In the genomic region with DNA sequence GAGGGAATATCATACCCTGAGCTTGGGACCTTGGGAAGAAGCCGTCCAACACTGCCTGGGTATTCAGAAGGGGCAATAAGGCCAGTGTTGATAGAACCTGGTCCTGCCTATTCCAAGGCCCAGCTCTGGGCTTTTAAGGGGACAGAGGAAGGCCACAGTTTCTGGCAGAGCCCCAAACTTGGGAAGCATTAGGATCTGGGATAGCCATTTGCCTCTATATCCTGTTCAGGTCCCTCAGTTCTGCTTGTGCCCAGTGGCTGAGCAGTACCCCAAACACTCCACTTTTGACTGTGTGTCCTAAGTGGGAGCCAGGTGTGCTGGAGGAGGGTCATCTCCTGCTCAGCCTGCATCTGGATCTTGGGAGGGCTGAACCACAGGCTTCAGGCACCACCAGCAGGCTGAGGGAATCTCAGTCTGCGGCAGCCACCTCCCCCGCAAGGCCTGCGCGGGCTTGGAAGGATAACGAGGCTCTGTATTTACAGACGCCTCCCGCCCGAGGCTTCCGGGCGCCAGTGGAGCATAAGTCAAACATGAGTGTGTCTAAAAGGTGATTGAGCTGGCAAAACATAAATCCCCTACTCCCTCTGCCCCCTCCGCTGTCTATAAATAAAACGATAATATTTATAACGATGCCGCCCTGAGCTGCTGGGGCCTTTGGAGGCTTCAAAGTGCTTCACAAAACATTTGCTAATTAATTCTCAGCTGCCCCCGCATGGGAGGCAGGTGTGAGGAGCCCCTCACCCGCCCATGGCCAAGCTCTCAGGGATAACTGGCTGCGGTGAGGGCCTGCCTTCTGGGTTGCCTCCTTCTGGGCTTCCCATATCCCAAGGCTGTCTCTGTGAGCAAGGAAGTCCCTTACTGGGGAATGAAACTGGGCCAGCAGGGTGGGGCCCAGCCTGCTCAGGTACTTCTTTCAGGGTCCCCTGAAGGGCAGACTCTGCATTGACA, we compare ENCODE assay signal across 7 mouse cellular contexts.
A peak's percentile ranks its signal among the peaks of the same experiment; 100 is the strongest.
DNase-seq lines count a peak whose midpoint lies in the region; ATAC-seq and TF ChIP-seq lines count a peak whose summit lies in the region.

No protein-coding gene starts in this region.

- H3K9ac ChIP-seq in forebrain, embryonic 13.5 days: no peak overlapping the region
- no peak overlapping the region for H3K9ac ChIP-seq in intestine, embryonic 14.5 days (ENCODE audit: low read length)
- no peak overlapping the region for H3K9ac ChIP-seq in liver, postnatal 0 days (replicated peaks)

- H3K9me3 ChIP-seq in forebrain, embryonic 13.5 days (replicated peaks): no peaks in the 10 kb centered on the region
- H3K9me3 ChIP-seq in intestine, embryonic 14.5 days (ENCODE audit: control insufficient read depth, low read length): no peaks in the 10 kb centered on the region
- no peaks in the 10 kb centered on the region for H3K9me3 ChIP-seq in liver, postnatal 0 days (ENCODE audit: low read length)

- peak; percentile 42 for DNase-seq in thymus, postnatal 4 days
- no peak for DNase-seq in thymus, postnatal 36 days
- peak; percentile 70 for DNase-seq in intestine, embryonic 14.5 days (ENCODE audit: low spot score)
- DNase-seq in liver, postnatal 0 days: no peak
- peak; percentile 67 to 71 for DNase-seq in right cerebral cortex, postnatal 36 days (ENCODE audit: low spot score in 2 of 2)
- no peak for DNase-seq in spleen, postnatal 10 days (ENCODE audit: low spot score in 2 of 2)

- 20% methylated on average over 18 of the region's 18 CpGs for whole genome bisulfite sequencing in forebrain, embryonic 13.5 days
- WGBS in intestine, embryonic 14.5 days: 12% methylated on average over 18 of the region's 18 CpGs
- 44% methylated on average over 18 of the region's 18 CpGs for WGBS in liver, postnatal 0 days (ENCODE audit: insufficient replicate concordance)

- no peak overlapping the region for H3K4me3 ChIP-seq in forebrain, embryonic 13.5 days
- H3K4me3 ChIP-seq in intestine, embryonic 14.5 days (ENCODE audit: low read depth, low read length): no peak overlapping the region
- H3K4me3 ChIP-seq in liver, postnatal 0 days (ENCODE audit: low read depth, low read length): no peak overlapping the region

- TF ChIP-seq EP300 in liver, postnatal 0 days (IDR thresholded peaks at IDR 0.05; ENCODE audit: low read depth): no peak

- peaks cover 55% of the 10 kb centered on the region for H3K4me1 ChIP-seq in forebrain, embryonic 13.5 days
- H3K4me1 ChIP-seq in intestine, embryonic 14.5 days (replicated peaks; ENCODE audit: control insufficient read depth, insufficient read depth, low read length): peaks cover 38% of the 10 kb centered on the region
- H3K4me1 ChIP-seq in liver, postnatal 0 days (ENCODE audit: insufficient read depth): peaks cover 39% of the 10 kb centered on the region

- peak overlapping the region; percentile 31; the same call in 1 of the 2 replicates for H3K27ac ChIP-seq in forebrain, embryonic 13.5 days
- H3K27ac ChIP-seq in intestine, embryonic 14.5 days (ENCODE audit: low read depth): peak overlapping the region; percentile 7; the same call in 1 of the 2 replicates
- peak overlapping the region; percentile 44; the same call in 1 of the 2 replicates for H3K27ac ChIP-seq in liver, postnatal 0 days (ENCODE audit: low read depth)

- TF ChIP-seq CTCF in liver, postnatal 0 days (IDR thresholded peaks at IDR 0.05; ENCODE audit: low read depth): no peak

- H3K4me2 ChIP-seq in forebrain, embryonic 13.5 days: no peak overlapping the region
- H3K4me2 ChIP-seq in intestine, embryonic 14.5 days (ENCODE audit: low read length): no peak overlapping the region
- no peak overlapping the region for H3K4me2 ChIP-seq in liver, postnatal 0 days (ENCODE audit: low read depth, low read length)

- no peak for ATAC-seq in forebrain, embryonic 13.5 days
- ATAC-seq in intestine, embryonic 14.5 days (replicated peaks; ENCODE audit: low FRiP score, low TSS enrichment, low read depth): peak; percentile 32; the same call in 1 of the 2 replicates
- ATAC-seq in liver, postnatal 0 days: no peak

- H3K27me3 ChIP-seq in forebrain, embryonic 13.5 days: no peaks in the 10 kb centered on the region
- no peaks in the 10 kb centered on the region for H3K27me3 ChIP-seq in intestine, embryonic 14.5 days (replicated peaks; ENCODE audit: control insufficient read depth, insufficient read depth, low read length)
- no peaks in the 10 kb centered on the region for H3K27me3 ChIP-seq in liver, postnatal 0 days (ENCODE audit: insufficient read depth, low read length)

- peaks cover 6% of the 10 kb centered on the region for H3K36me3 ChIP-seq in forebrain, embryonic 13.5 days (ENCODE audit: poor library complexity, severe bottlenecking)
- peaks cover 52% of the 10 kb centered on the region for H3K36me3 ChIP-seq in intestine, embryonic 14.5 days (ENCODE audit: control insufficient read depth, insufficient read depth, low read length)
- peaks cover 48% of the 10 kb centered on the region for H3K36me3 ChIP-seq in liver, postnatal 0 days (replicated peaks; ENCODE audit: insufficient read depth, low read length)

Comparison
In these comparisons a context has a peak if more than half of its experiments do, and no peak if none do; other contexts are left out.
1. DNase-seq: peak in thymus, postnatal 4 days (single experiment), intestine, embryonic 14.5 days (single experiment) and right cerebral cortex, postnatal 36 days (2 of 2); none in thymus, postnatal 36 days (0 of 2), liver, postnatal 0 days (single experiment) and spleen, postnatal 10 days (0 of 2).
2. Peak in every context shown above with its lines, with median percentiles within 50 percentile points of each other: H3K27ac ChIP-seq.